10 mouse cellular contexts compared by ENCODE assay signal in genomic region chr2:31640609-31641507, GRCm38 (mm10). TPM values are rescaled to one million over a fixed set of nuclear protein-coding genes. Genes with fewer than 3 reads are reported as not detected.
DNase-seq lines count a peak whose midpoint lies in the region; ATAC-seq and TF ChIP-seq lines count a peak whose summit lies in the region.
"Had no signal": no experiment of that assay in that cellular context is flagged by ENCODE, and none has a peak within 500 bp of the region (broad histone marks: within the 10 kb centered on the region; RNA-seq: fewer than 3 reads in every experiment).

No protein-coding gene starts in this region.

- H3K27me3 ChIP-seq in intestine, embryonic 15.5 days (replicated peaks) = peaks cover 93% of the 10 kb centered on the region
- peaks cover 96% of the 10 kb centered on the region for H3K27me3 ChIP-seq in intestine, embryonic 16.5 days (replicated peaks; ENCODE audit: control insufficient read depth, insufficient read depth, low read length)
- peaks cover 100% of the 10 kb centered on the region for H3K27me3 ChIP-seq in embryonic facial prominence, embryonic 13.5 days
- H3K27me3 ChIP-seq in hindbrain, postnatal 0 days (ENCODE audit: insufficient read depth, low read length) = peaks cover 79% of the 10 kb centered on the region
- H3K27me3 ChIP-seq in neural tube, embryonic 12.5 days (replicated peaks) = peaks cover 96% of the 10 kb centered on the region

- H3K9me3 ChIP-seq in intestine, embryonic 15.5 days = no peaks in the 10 kb centered on the region
- no peaks in the 10 kb centered on the region for H3K9me3 ChIP-seq in intestine, embryonic 16.5 days (ENCODE audit: control insufficient read depth, low read length)
- H3K9me3 ChIP-seq in embryonic facial prominence, embryonic 13.5 days = no peaks in the 10 kb centered on the region
- no peaks in the 10 kb centered on the region for H3K9me3 ChIP-seq in hindbrain, postnatal 0 days (ENCODE audit: low read length)
- H3K9me3 ChIP-seq in neural tube, embryonic 12.5 days = no peaks in the 10 kb centered on the region

- DNase-seq in hindbrain, postnatal 0 days (ENCODE audit: low spot score) = peak; percentile 23
- DNase-seq in cerebellum, adult 18-20 months = no peak
- DNase-seq in adrenal gland, adult 8-10 months = no peak

- H3K27ac ChIP-seq in intestine, embryonic 15.5 days = no peak overlapping the region
- no peak overlapping the region for H3K27ac ChIP-seq in intestine, embryonic 16.5 days (ENCODE audit: low read length)
- H3K27ac ChIP-seq in embryonic facial prominence, embryonic 13.5 days = no peak overlapping the region
- no peak overlapping the region for H3K27ac ChIP-seq in hindbrain, postnatal 0 days
- H3K27ac ChIP-seq in neural tube, embryonic 12.5 days = no peak overlapping the region; the same call in none of the 2 replicates

- H3K4me1 ChIP-seq in intestine, embryonic 15.5 days (replicated peaks) = peaks cover 23% of the 10 kb centered on the region
- H3K4me1 ChIP-seq in intestine, embryonic 16.5 days (ENCODE audit: control insufficient read depth, insufficient read depth, low read length) = peaks cover 17% of the 10 kb centered on the region
- H3K4me1 ChIP-seq in embryonic facial prominence, embryonic 13.5 days = peaks cover 45% of the 10 kb centered on the region
- H3K4me1 ChIP-seq in hindbrain, postnatal 0 days (ENCODE audit: insufficient read depth, low read length) = peaks cover 9% of the 10 kb centered on the region
- peaks cover 59% of the 10 kb centered on the region for H3K4me1 ChIP-seq in neural tube, embryonic 12.5 days

- H3K4me2 ChIP-seq in intestine, embryonic 15.5 days (replicated peaks) = no peak overlapping the region
- H3K4me2 ChIP-seq in intestine, embryonic 16.5 days (ENCODE audit: low read depth, low read length) = no peak overlapping the region
- H3K4me2 ChIP-seq in embryonic facial prominence, embryonic 13.5 days = peak overlapping the region; percentile 42
- peak overlapping the region; percentile 44 for H3K4me2 ChIP-seq in hindbrain, postnatal 0 days (ENCODE audit: low read depth, low read length)
- H3K4me2 ChIP-seq in neural tube, embryonic 12.5 days (replicated peaks) = peak overlapping the region; percentile 53

- H3K9ac ChIP-seq in intestine, embryonic 15.5 days = no peak overlapping the region
- H3K9ac ChIP-seq in intestine, embryonic 16.5 days (ENCODE audit: low read depth, low read length) = no peak overlapping the region
- no peak overlapping the region for H3K9ac ChIP-seq in embryonic facial prominence, embryonic 13.5 days
- H3K9ac ChIP-seq in hindbrain, postnatal 0 days (replicated peaks; ENCODE audit: low read length) = no peak overlapping the region
- peak overlapping the region; percentile 54 for H3K9ac ChIP-seq in neural tube, embryonic 12.5 days

- no peak for ATAC-seq in intestine, embryonic 15.5 days
- ATAC-seq in intestine, embryonic 16.5 days = no peak
- no peak for ATAC-seq in embryonic facial prominence, embryonic 13.5 days (ENCODE audit: insufficient number of reproducible peaks, insufficient read depth, low FRiP score, low TSS enrichment, low read depth)
- no peak for ATAC-seq in hindbrain, postnatal 0 days
- peak; percentile 39; the same call in 1 of the 2 replicates for ATAC-seq in neural tube, embryonic 12.5 days (ENCODE audit: low FRiP score, low read depth)
- no peak for ATAC-seq in cerebellum, adult (ENCODE audit: insufficient number of reproducible peaks, low FRiP score, low TSS enrichment)

- WGBS in intestine, embryonic 15.5 days = under 1% methylated on average over 48 of the region's 48 CpGs
- under 1% methylated on average over 48 of the region's 48 CpGs for WGBS in intestine, embryonic 16.5 days
- WGBS in embryonic facial prominence, embryonic 13.5 days = under 1% methylated on average over 48 of the region's 48 CpGs
- WGBS in hindbrain, postnatal 0 days = under 1% methylated on average over 48 of the region's 48 CpGs
- under 1% methylated on average over 48 of the region's 48 CpGs for WGBS in neural tube, embryonic 12.5 days

- H3K36me3 ChIP-seq in intestine, embryonic 15.5 days = no peaks in the 10 kb centered on the region
- H3K36me3 ChIP-seq in intestine, embryonic 16.5 days (ENCODE audit: control insufficient read depth, insufficient read depth, low read length) = no peaks in the 10 kb centered on the region
- no peaks in the 10 kb centered on the region for H3K36me3 ChIP-seq in embryonic facial prominence, embryonic 13.5 days
- H3K36me3 ChIP-seq in hindbrain, postnatal 0 days (ENCODE audit: insufficient read depth, low read length) = no peaks in the 10 kb centered on the region
- H3K36me3 ChIP-seq in neural tube, embryonic 12.5 days = no peaks in the 10 kb centered on the region

- 0 out of 2 replicates have a peak overlapping the region, but pooled peaks have one; percentile 1 for H3K4me3 ChIP-seq in intestine, embryonic 15.5 days (replicated peaks)
- H3K4me3 ChIP-seq in intestine, embryonic 16.5 days (ENCODE audit: low read length) = no peak overlapping the region
- H3K4me3 ChIP-seq in embryonic facial prominence, embryonic 13.5 days = peak overlapping the region; percentile 20
- peak overlapping the region; percentile 14; the same call in 1 of the 2 replicates for H3K4me3 ChIP-seq in hindbrain, postnatal 0 days (ENCODE audit: low read length)
- H3K4me3 ChIP-seq in neural tube, embryonic 12.5 days = peak overlapping the region; percentile 31

- TF ChIP-seq CTCF in hindbrain, postnatal 0 days (IDR thresholded peaks at IDR 0.05; ENCODE audit: low read depth) = no peak

RNA-seq across cellular contexts. Expression of gene Prdm12, which starts 1.0 kb away (rescaled TPM):
- 0.05 and 0.06 TPM in 2 replicates for polyA plus RNA-seq in intestine, embryonic 15.5 days (2015; fragmentation: Nextera tagmentation; extraction: Ambion mirVana)
- not detected in 2 replicates for polyA plus RNA-seq in intestine, embryonic 16.5 days (2015; fragmentation: Nextera tagmentation; extraction: Ambion mirVana)
- polyA plus RNA-seq in embryonic facial prominence, embryonic 13.5 days (2015; fragmentation: Nextera tagmentation; extraction: Ambion mirVana) = 0.08 and 0.21 TPM in 2 replicates
- total RNA-seq in hindbrain, postnatal 0 days (2014; rRNA removed) = not detected in 2 replicates
- 0.16 and 0.24 TPM in 2 replicates for polyA plus RNA-seq in hindbrain, postnatal 0 days (2015; fragmentation: Nextera tagmentation; extraction: Ambion mirVana)
- polyA plus RNA-seq in neural tube, embryonic 12.5 days (2016; fragmentation: Nextera tagmentation; extraction: Ambion mirVana) = 37.3 and 54.2 TPM in 2 replicates
- total RNA-seq in adrenal gland, adult 8-10 months (2022) = under 1 TPM in 1 of 4 experiments, not detected in 3; 0.22 TPM
- total RNA-seq: gastrocnemius, adult 8-10 months had no signal
- polyA plus RNA-seq: stomach, embryonic 14.5 days had no signal

RNA-seq across cellular contexts. Expression of gene Exosc2, which starts 29.7 kb away (rescaled TPM):
- 63.1 and 69.3 TPM in 2 replicates for polyA plus RNA-seq in intestine, embryonic 15.5 days (2015; fragmentation: Nextera tagmentation; extraction: Ambion mirVana)
- 51.3 and 64.3 TPM in 2 replicates for polyA plus RNA-seq in intestine, embryonic 16.5 days (2015; fragmentation: Nextera tagmentation; extraction: Ambion mirVana)
- polyA plus RNA-seq in embryonic facial prominence, embryonic 13.5 days (2015; fragmentation: Nextera tagmentation; extraction: Ambion mirVana) = 77.0 and 83.8 TPM in 2 replicates
- 17.2 and 31.1 TPM in 2 replicates for total RNA-seq in hindbrain, postnatal 0 days (2014; rRNA removed)
- polyA plus RNA-seq in hindbrain, postnatal 0 days (2015; fragmentation: Nextera tagmentation; extraction: Ambion mirVana) = 35.6 and 36.5 TPM in 2 replicates
- polyA plus RNA-seq in neural tube, embryonic 12.5 days (2016; fragmentation: Nextera tagmentation; extraction: Ambion mirVana) = 50.5 and 51.3 TPM in 2 replicates
- 10 to 100 TPM; 22.2 to 31.0 (median 28.4) TPM for total RNA-seq in adrenal gland, adult 8-10 months (2022)

RNA-seq across cellular contexts. Expression of gene Abl1, which starts 47.3 kb away (rescaled TPM):
- polyA plus RNA-seq in intestine, embryonic 15.5 days (2015; fragmentation: Nextera tagmentation; extraction: Ambion mirVana) = 31.2 and 31.3 TPM in 2 replicates
- 25.1 and 26.2 TPM in 2 replicates for polyA plus RNA-seq in intestine, embryonic 16.5 days (2015; fragmentation: Nextera tagmentation; extraction: Ambion mirVana)
- polyA plus RNA-seq in embryonic facial prominence, embryonic 13.5 days (2015; fragmentation: Nextera tagmentation; extraction: Ambion mirVana) = 52.5 and 53.2 TPM in 2 replicates
- total RNA-seq in hindbrain, postnatal 0 days (2014; rRNA removed) = 52.1 and 57.5 TPM in 2 replicates
- 11.3 and 13.1 TPM in 2 replicates for polyA plus RNA-seq in hindbrain, postnatal 0 days (2015; fragmentation: Nextera tagmentation; extraction: Ambion mirVana)
- 38.2 and 38.6 TPM in 2 replicates for polyA plus RNA-seq in neural tube, embryonic 12.5 days (2016; fragmentation: Nextera tagmentation; extraction: Ambion mirVana)
- total RNA-seq in adrenal gland, adult 8-10 months (2022) = 100 to 1,000 TPM in 1 of 4 experiments, 10 to 100 TPM in 3; 80.1 to 111 (median 87.9) TPM

Comparison
In these comparisons a context has a peak if more than half of its experiments do, and no peak if none do; other contexts are left out.
1. H3K4me2 ChIP-seq: peak in embryonic facial prominence, embryonic 13.5 days (single experiment), hindbrain, postnatal 0 days (single experiment) and neural tube, embryonic 12.5 days (single experiment); none in intestine, embryonic 15.5 days (single experiment) and intestine, embryonic 16.5 days (single experiment).
2. RNA of gene Prdm12, which starts 1.0 kb away (polyA plus RNA-seq): 37.3 to 54.2 TPM in neural tube, embryonic 12.5 days; 0.16 to 0.24 TPM in hindbrain, postnatal 0 days, 0.08 to 0.21 TPM in embryonic facial prominence, embryonic 13.5 days, 0.05 to 0.06 TPM in intestine, embryonic 15.5 days and not detected in intestine, embryonic 16.5 days; every median in the first group is over 10 times any median in the second.